Mouse (Mus musculus): ENCODE measurements at regions not wholly inside any gene's neighbourhood (a gene's known extent, or its start where the extent isn't known, plus 50 kb on each side); places are given as distances from the start of the nearest gene placed in this dataset.

- TF ChIP-seq CTCF (IDR thresholded peaks at IDR 0.05; ENCODE audit: low read depth), result no peak
- TF ChIP-seq EP300 (IDR thresholded peaks at IDR 0.05; ENCODE audit: low read depth), result no peak
Measured at GRCm38 (mm10) chr9:61728115-61728514, 186.2 kb downstream of the Rplp1 start.
